Mouse (Mus musculus) lung, postnatal 0 days (tissue): ENCODE data around the gene Tuba3a.

Experiments used
- CTCF ChIP-seq: IDR thresholded peaks from 2 replicates; pipeline ENCODE4 v1.5.1; 2016; ENCODE audit warnings: antibody characterized with exemption, mild to moderate bottlenecking
- EP300 ChIP-seq: IDR thresholded peaks from 2 replicates; pipeline ENCODE4 v1.6.1; 2016; ENCODE audit warnings: antibody characterized with exemption, mild to moderate bottlenecking, control low read depth

DNA sequence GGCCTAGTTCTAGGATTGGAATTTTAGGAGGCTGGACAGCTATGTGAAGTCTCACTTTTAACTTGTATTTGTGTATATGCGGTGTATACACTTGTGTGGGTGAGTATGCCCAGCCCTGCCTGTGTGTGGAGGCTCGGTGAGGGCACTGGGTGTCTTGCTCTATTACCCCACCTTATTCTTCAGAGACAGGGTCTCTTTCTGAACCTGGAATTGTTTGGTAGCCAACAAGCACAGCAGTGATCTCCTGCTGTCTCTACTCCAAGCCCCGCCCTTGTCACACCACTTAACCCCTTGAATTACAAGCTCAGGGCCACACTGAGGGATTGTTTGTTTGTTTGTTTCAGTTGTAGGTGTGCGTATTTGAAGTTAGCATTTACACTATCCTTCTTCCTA, 53.8 kb downstream of the Tuba3a start:
- no peak for TF ChIP-seq CTCF
- TF ChIP-seq EP300: no peak
